Mouse (Mus musculus): ENCODE data around the gene D630023F18Rik. TPM values are rescaled to one million over a fixed set of nuclear protein-coding genes. Genes with fewer than 3 reads are reported as not detected.

D630023F18Rik gene
- polyA plus RNA-seq, 1 experiment = not detected

DNA sequence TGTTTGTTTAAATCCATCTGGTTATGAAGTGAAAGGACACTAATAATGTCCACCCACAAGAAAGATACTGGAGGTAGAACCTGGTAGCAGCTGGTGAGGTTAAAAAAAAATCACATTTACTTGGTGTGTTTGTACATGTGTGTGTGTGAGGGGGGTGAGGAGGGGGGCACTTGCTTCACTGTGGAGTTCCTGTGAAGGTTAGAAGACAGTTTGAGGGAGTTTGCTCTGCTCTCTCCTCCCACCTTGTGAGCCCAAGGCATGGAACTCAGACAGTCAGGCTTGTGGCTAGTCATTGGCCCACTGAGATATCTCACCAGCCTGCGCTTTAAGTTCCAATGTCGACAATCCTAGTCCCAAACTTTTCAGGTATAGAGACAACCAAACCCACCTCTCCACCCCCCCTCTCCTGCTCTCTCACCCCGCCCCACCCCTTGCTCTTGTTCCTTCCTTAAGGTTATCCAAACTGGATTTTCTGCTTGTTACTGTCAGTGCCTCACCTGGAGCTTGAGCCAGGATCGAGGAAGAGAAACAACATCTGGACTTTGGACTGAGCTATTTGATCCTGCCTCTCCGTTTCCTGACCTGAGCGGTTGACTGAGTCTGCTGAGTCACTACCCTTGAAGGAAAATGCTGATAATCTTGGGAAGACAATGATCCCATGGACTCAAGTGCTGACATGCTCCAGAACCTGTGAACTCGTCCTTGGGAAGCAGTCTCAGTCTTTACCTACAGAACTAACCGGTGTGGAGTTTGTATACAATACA lies 4.7 kb downstream of the D630023F18Rik start:
- H3K4me3 ChIP-seq (replicated peaks) = no peak overlapping the region
- TF ChIP-seq GATA1 (IDR thresholded peaks at IDR 0.05; ENCODE audit: low read length) (no peak), TAL1 (IDR thresholded peaks at IDR 0.05; ENCODE audit: low read length) (no peak)
- no peaks in the 10 kb centered on the region for H3K27me3 ChIP-seq (ENCODE audit: control insufficient read depth)
- H3K9me3 ChIP-seq (ENCODE audit: control insufficient read depth, low read length) = no peaks in the 10 kb centered on the region
- no peaks in the 10 kb centered on the region for H3K36me3 ChIP-seq (ENCODE audit: control insufficient read depth)
- H3K4me1 ChIP-seq (ENCODE audit: control insufficient read depth) = no peaks in the 10 kb centered on the region

DNA sequence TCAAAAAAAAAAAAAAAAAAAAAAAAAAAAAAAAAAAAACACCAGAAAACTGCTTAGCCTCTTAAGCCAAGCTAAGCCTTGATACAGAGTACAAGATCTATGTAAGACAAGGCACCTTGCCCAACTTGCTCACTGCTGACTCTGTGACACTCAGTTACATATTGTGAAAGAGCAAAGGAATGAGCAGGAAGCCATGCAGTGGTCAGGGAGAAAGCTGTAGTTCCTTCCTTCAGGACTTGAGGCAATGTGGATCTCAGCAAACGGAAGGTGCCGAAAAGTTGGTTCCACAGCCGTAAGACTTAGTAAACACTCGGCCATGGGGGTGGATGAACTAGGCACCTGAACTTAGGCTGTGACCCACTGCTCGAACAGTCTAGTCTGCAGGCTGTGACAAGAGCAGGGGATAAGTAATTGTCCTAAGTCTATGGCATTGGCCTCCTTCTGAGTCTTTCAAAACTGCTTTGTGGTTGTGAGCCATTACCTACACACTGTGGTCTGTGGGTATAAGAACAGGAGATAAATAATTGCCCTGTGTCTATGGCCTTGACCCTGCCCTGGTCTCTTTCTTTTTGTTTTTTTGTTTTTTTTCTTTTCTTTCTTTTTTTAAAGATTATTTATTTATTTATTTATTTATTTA lies 9.4 kb downstream of the D630023F18Rik start:
- H3K36me3 ChIP-seq (ENCODE audit: control insufficient read depth) = no peaks in the 10 kb centered on the region
- no peaks in the 10 kb centered on the region for H3K9me3 ChIP-seq (ENCODE audit: control insufficient read depth, low read length)
- no peaks in the 10 kb centered on the region for H3K27me3 ChIP-seq (ENCODE audit: control insufficient read depth)
- H3K4me3 ChIP-seq (replicated peaks) = no peak overlapping the region
- peaks cover 3% of the 10 kb centered on the region; the same call in 1 of the 2 replicates for H3K4me1 ChIP-seq (ENCODE audit: control insufficient read depth)
- TF ChIP-seq GATA1 (IDR thresholded peaks at IDR 0.05; ENCODE audit: low read length) (no peak), TAL1 (IDR thresholded peaks at IDR 0.05; ENCODE audit: low read length) (no peak)

DNA sequence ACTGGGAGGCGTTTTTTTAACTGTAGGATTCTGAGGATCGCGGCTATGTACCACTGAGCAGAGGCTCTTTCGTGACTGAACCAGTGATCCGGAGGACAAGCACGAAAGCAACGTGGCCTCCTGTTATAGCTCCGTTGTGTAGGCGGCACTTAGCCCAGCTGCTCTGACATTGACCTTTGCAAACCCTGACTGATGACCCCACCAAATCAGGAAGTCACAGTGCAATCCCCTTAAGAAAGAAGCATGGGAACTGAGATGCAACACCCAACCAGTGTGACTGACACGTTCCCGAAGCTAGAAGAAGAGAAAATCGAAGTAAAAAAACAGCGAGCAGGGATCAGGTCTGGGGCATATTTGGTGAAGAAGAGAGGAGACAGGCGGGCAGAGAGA lies 10.2 kb downstream of the D630023F18Rik start:
- Histone ChIP-seq H3K4me1 (ENCODE audit: control insufficient read depth) (peaks cover 3% of the 10 kb centered on the region; the same call in 1 of the 2 replicates), H3K27me3 (ENCODE audit: control insufficient read depth) (no peaks in the 10 kb centered on the region), H3K36me3 (ENCODE audit: control insufficient read depth) (no peaks in the 10 kb centered on the region), H3K9me3 (ENCODE audit: control insufficient read depth, low read length) (no peaks in the 10 kb centered on the region), H3K4me3 (replicated peaks) (no peak overlapping the region)
- TF ChIP-seq GATA1 (IDR thresholded peaks at IDR 0.05; ENCODE audit: low read length) = no peak
- TF ChIP-seq TAL1 (IDR thresholded peaks at IDR 0.05; ENCODE audit: low read length) = no peak

DNA sequence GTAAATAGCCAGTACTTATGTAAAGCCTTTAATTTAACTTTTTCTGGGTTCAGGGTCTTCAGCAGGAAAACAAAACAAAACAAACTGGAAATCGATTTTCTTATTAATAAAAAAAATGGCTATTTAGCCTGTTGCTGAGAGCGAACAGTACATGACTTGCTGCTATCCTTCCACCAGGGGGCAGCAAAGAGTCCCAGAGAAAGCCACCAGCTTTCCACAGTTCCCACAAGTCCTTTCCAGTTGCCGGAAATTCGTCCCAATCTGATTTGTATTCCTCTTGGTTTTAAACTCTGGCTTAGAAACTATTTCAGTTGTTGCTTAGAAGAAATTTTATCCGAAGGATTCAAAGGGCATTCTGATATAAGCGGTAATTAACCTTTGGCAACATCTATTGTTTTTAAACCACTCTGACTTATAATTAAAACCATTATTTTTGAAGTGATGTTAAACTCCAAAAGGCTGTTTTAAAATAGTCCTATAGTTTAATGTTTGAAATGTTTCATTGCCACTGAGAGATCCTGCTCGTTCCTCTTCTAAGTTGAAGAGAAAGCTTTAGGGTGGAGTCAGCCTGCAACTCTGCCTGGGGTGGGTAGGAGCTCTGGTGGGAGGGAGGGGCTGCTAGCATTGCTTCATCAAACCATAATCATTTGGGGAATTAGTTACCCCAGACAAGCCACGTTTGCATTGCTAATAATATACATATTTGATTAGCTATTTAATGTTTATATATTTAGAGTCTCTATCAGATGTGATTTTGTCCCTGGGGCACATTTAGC lies 10.8 kb downstream of the D630023F18Rik start:
- Histone ChIP-seq H3K4me1 (ENCODE audit: control insufficient read depth) (peaks cover 3% of the 10 kb centered on the region; the same call in 1 of the 2 replicates), H3K36me3 (ENCODE audit: control insufficient read depth) (no peaks in the 10 kb centered on the region), H3K9me3 (ENCODE audit: control insufficient read depth, low read length) (no peaks in the 10 kb centered on the region), H3K27me3 (ENCODE audit: control insufficient read depth) (no peaks in the 10 kb centered on the region), H3K4me3 (replicated peaks) (no peak overlapping the region)
- TF ChIP-seq GATA1 (IDR thresholded peaks at IDR 0.05; ENCODE audit: low read length) (no peak), TAL1 (IDR thresholded peaks at IDR 0.05; ENCODE audit: low read length) (no peak)

DNA sequence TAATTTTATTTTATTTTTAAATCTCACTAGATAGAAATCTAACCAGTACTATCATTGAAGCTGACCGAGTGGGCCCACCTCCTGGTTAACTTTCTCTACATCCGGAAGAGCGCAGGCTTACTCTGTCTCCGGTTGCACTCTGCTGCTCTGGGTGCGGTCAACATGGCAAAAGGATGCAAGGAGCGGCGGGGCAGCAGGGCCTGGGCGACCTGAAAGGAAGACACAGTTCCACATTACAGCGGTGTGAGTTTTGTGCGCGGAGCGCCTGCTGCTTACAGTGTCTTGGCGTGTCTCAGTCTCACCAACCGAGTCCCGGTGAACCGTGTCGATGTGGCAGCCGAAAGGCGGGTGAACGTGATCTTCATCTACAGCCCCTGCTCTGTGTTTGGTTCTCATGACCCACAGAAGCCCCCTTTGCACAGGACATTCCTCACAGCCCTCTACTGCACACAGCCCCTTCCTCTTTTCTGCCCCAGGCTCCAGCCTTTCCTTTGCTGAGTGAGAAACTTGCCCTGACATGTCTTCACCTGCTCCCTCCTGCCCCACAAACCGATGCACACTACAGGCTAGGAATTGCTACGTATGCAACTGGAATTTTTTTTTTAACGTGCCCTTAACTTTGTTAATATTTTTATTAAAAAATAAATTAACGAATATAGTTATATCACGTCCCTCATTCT lies 13.1 kb downstream of the D630023F18Rik start:
- Histone ChIP-seq H3K4me1 (ENCODE audit: control insufficient read depth) (peaks cover 3% of the 10 kb centered on the region; the same call in 1 of the 2 replicates), H3K9me3 (ENCODE audit: control insufficient read depth, low read length) (no peaks in the 10 kb centered on the region), H3K4me3 (replicated peaks) (no peak overlapping the region), H3K27me3 (ENCODE audit: control insufficient read depth) (no peaks in the 10 kb centered on the region), H3K36me3 (ENCODE audit: control insufficient read depth) (no peaks in the 10 kb centered on the region)
- no peak for TF ChIP-seq GATA1 (IDR thresholded peaks at IDR 0.05; ENCODE audit: low read length)
- no peak for TF ChIP-seq TAL1 (IDR thresholded peaks at IDR 0.05; ENCODE audit: low read length)

DNA sequence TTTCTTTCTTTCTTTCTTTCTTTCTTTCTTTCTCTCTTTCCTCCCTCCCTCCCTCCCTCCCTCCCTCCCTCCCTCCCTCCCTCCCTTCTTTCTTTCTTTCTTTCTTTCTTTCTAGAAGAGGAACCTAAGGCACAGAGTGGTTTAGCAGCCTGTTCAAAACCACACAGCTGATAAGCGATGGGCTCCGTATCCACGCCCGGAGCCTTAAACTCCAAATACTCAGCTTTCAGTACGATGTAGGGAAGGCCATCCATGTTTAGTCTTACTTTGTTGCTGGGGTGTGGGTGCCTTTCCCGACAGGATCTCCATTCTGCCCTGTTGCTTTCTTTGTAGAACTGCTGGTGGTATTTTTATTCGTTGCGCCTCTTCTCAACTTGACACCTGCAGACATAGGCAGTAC lies 13.8 kb downstream of the D630023F18Rik start:
- no peak overlapping the region for H3K4me3 ChIP-seq (replicated peaks)
- no peaks in the 10 kb centered on the region for H3K9me3 ChIP-seq (ENCODE audit: control insufficient read depth, low read length)
- no peak for TF ChIP-seq GATA1 (IDR thresholded peaks at IDR 0.05; ENCODE audit: low read length)
- TF ChIP-seq TAL1 (IDR thresholded peaks at IDR 0.05; ENCODE audit: low read length) = no peak
- H3K27me3 ChIP-seq (ENCODE audit: control insufficient read depth) = no peaks in the 10 kb centered on the region
- H3K36me3 ChIP-seq (ENCODE audit: control insufficient read depth) = no peaks in the 10 kb centered on the region
- H3K4me1 ChIP-seq (ENCODE audit: control insufficient read depth) = peaks cover 3% of the 10 kb centered on the region; the same call in 1 of the 2 replicates

DNA sequence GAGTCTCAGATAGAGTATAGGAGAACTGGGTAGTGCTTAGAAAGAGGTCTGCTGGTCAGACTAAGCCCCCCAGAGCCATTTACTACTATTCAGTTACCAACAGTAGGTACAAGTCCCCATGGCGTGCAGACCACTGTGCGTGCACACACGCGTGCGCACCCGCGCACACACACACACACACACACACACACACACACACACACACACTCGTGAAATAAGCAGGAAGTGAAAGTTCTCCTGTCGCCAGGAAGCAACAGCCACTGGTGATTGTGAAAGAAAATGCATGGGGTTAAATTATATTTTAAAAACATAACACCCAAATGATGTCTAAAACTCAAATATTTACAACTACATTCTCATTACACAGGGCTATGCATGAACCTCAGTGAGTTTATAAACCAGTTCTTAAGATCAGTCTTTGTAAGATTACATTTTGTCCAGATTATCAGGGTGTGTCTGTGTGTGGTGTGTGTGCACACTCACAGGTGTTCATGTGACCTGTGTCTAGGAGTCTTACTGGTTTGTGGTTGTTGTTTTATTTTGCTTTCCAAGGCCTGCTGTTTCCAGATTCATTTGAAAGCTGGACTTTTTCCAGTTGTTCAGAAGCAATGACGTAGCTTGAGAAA lies 15.2 kb downstream of the D630023F18Rik start:
- peaks cover 2% of the 10 kb centered on the region; the same call in 1 of the 2 replicates for H3K4me1 ChIP-seq (ENCODE audit: control insufficient read depth)
- H3K9me3 ChIP-seq (ENCODE audit: control insufficient read depth, low read length) = no peaks in the 10 kb centered on the region
- H3K4me3 ChIP-seq (replicated peaks) = no peak overlapping the region
- TF ChIP-seq TAL1 (IDR thresholded peaks at IDR 0.05; ENCODE audit: low read length) (no peak), GATA1 (IDR thresholded peaks at IDR 0.05; ENCODE audit: low read length) (no peak)
- no peaks in the 10 kb centered on the region for H3K27me3 ChIP-seq (ENCODE audit: control insufficient read depth)
- H3K36me3 ChIP-seq (ENCODE audit: control insufficient read depth) = no peaks in the 10 kb centered on the region

DNA sequence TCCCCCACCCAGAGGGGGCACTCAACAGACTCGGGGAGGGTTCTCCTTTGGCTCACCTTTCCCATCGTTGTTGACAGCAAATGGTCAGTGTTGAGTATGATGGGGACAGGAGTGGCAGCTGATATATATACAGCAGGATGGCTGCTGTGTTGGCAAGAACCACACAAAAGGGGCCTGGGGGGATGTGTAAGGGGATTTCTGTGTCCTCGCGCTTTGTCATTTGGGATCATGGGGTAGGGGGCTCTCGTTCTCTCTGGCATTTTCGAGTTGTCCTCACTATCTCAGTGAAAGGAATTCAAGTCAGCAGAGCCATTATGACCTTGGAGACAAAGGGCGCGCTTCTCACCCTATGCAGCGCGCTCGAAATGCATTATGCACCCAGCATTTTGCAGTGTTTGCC lies 19.7 kb downstream of the D630023F18Rik start, which contains the start of gene Cryga:
Gene Cryga, minus strand, starts transcription at position 101 of the 400 bp plus-strand sequence.
- TF ChIP-seq TAL1 (IDR thresholded peaks at IDR 0.05; ENCODE audit: low read length) (no peak), GATA1 (IDR thresholded peaks at IDR 0.05; ENCODE audit: low read length) (no peak)
- Histone ChIP-seq H3K27me3 (ENCODE audit: control insufficient read depth) (no peaks in the 10 kb centered on the region), H3K36me3 (ENCODE audit: control insufficient read depth) (no peaks in the 10 kb centered on the region), H3K9me3 (ENCODE audit: control insufficient read depth, low read length) (no peaks in the 10 kb centered on the region), H3K4me3 (replicated peaks) (no peak within 1 kb of the TSS), H3K4me1 (ENCODE audit: control insufficient read depth) (no peaks in the 10 kb centered on the region)

All from erythroblast, embryonic 14.5 days (primary cell).